Mouse (Mus musculus): ENCODE data around the gene Phf20.
"Not testable (repeated sequence)": the region's sequence is repeated elsewhere in the genome, so short reads cannot be mapped to it uniquely, and the experiment has no call there.

The Phf20 gene

GRCm38 (mm10) chr2:156199944-156200343 is 3.7 kb downstream of the Phf20 start:
- no peak for DNase-seq (ENCODE audit: low spot score in 2 of 2)

- DNase-seq (ENCODE audit: low spot score in 2 of 2), result no peak
These were observed 5.2 kb downstream of the Phf20 start for GRCm38 (mm10) chr2:156201486-156201885.

DNA sequence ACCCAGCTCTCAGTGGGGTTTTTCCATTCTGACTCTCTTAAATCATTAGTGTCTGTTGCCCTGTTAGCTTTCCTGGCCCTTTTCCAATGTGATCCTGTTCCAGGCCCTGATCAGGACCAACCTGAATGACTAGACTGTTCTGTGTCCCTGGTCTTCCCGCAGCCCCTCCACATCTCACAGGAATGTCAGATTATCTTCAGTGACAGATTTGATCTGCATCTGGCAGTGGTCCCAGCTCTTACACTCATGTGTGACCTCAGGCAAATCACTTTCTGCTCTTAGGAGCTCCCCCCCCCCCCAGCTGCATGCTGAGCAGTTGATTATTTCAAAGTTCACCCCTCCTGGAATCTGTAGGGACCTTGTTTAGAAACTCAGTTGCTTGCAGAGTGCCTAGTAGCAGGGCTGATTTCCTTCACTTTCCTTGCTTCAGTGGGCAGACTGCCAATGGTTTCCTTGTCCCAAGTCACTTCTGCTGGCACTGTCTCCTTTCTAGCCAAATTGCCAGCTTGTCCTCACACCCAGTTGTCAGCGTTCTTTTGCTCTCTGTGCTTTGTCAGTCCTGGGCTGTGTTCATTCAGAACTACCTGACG is 6.7 kb downstream of the Phf20 start:
- DNase-seq (ENCODE audit: low spot score in 2 of 2), result no peak

DNA sequence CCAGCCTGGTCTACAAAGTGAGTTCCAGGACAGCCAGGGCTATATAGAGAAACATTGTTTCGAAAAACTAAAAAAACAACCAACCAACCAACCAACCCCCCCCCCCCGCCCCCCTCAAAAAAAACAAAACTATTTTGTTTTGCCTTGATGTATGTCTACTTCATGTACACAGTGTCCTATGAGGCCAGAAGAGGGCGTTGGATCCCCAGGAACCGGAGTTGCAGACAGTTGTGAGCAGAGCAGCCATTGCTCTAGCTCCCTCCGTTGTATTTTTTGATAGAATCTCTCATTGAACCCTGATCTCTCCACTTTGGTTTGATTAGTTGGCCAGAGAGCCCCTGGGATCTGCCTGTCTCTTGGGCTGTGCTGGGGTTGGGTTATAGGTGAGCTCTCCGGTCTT is 7.7 kb downstream of the Phf20 start:
- DNase-seq (ENCODE audit: low spot score in 2 of 2), result no peak

DNA sequence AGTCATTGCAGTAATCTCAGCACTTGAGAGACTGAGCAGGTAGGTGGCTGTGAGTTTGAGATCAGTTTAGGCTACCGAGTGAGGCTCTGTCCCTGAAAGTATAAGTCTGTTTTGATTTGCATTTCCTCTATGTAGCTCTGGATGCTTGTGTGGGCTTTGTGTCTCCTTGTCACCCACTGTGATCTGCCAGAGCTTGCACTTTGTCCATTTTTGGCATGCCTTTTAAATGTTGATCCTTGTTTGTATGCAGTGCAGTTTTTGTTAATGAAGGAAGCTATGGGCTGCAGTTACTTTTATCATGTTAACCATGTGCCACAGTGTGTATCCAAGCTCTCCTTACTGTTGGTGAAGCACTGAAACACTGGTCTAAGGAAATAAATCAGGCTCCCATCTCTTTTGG is 21.5 kb downstream of the Phf20 start:
- DNase-seq (ENCODE audit: low spot score in 2 of 2), result no peak

- no peak for DNase-seq (ENCODE audit: low spot score in 2 of 2)
These were observed 25.8 kb downstream of the Phf20 start for GRCm38 (mm10) chr2:156222100-156222499.

- DNase-seq (ENCODE audit: low spot score in 2 of 2), result no peak
These were observed 27.8 kb downstream of the Phf20 start for GRCm38 (mm10) chr2:156224043-156224442.

- no peak for DNase-seq (ENCODE audit: low spot score in 2 of 2)
These were observed 31.4 kb downstream of the Phf20 start for GRCm38 (mm10) chr2:156227689-156228088.

DNA sequence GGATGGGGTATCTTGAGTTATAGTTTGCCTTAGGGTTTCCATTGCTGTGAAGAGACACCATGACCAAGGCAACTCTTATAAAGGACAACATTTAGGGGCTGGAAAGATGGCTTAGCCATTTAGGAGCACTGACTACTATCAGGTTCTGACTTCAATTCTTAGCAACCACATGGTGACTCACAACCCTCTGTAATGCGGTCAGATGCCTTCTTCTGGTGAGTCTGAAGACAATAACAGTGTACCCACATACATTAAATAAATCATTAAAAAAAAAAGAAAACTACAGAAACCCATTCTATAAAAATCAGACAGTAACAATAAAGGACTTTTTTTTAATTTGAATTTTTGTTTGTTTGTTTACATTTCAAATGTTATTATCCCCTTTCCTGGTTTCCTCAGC is 32.9 kb downstream of the Phf20 start:
- no peak for DNase-seq (ENCODE audit: low spot score in 2 of 2)

DNA sequence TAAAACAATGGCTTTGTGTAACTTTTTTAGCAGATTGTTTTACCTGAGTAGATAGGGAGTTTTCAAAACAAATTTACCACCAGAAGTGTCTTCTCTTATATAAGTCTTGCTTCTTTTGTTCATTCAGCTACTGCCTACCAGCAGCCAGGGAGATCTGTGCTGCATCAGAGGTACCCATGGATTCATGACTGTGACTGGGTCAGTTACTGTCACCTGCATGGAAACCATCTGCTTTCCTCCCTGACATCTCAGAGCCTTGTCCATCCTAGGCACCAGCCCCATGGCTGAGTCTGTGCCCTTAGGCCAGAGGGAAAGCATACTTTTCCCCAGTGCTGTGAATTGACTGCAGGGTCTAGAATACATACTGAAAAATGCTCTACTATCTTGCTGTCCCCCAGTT is 35.1 kb downstream of the Phf20 start:
- DNase-seq (ENCODE audit: low spot score in 2 of 2), result no peak

- DNase-seq (ENCODE audit: low spot score in 2 of 2), result no peak
These were observed 37.1 kb downstream of the Phf20 start for GRCm38 (mm10) chr2:156233275-156233948.

- DNase-seq (ENCODE audit: low spot score in 2 of 2), result not testable (repeated sequence)
These were observed 37.8 kb downstream of the Phf20 start for GRCm38 (mm10) chr2:156234016-156234415.

GRCm38 (mm10) chr2:156235847-156236246 is 39.6 kb downstream of the Phf20 start:
- no peak for DNase-seq (ENCODE audit: low spot score in 2 of 2)

- DNase-seq (ENCODE audit: low spot score in 2 of 2), result no peak
These were observed 45.4 kb downstream of the Phf20 start for GRCm38 (mm10) chr2:156241662-156242061.

DNA sequence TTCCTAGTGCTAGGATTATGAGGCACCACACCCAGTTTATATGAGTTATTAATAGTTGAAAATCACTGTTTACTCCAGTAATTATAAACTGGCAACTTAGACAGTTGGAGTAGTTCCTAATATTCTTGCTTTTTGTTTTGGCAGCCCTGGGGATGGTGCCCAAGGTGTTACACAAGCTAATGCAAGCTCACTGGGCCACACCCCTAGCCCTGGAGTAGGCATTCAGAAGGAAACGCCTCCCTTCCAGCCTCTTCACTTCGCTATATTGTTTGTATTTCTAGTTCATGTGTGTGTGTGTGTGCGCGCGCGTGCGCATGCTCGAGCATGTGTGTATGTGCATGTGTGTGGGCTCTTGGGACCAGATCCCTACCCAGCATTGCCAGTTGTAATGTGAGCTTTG is 46.7 kb downstream of the Phf20 start:
- DNase-seq (ENCODE audit: low spot score in 2 of 2), result no peak

DNA sequence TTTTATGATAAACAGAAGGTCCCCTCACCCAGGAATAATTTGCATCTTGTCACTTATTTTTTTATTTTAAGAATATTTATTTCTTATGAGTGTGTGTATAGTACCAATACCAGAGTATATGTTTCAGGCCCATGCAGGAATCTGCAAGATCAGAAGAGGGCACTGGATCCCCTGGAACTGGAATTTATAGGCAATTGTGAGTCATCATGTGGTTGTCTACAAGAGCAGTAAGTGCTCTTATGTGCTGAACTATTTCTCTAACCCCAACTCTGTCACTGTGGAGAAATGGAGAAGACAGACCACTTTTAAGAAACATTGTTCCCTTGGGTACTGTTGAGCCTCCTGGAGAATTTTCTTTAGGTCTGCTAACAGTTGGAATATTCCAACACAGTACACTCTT is 51.3 kb downstream of the Phf20 start:
- DNase-seq (ENCODE audit: low spot score in 2 of 2), result no peak

- no peak for DNase-seq (ENCODE audit: low spot score in 2 of 2)
These were observed 54.5 kb downstream of the Phf20 start for GRCm38 (mm10) chr2:156250761-156251160.

DNA sequence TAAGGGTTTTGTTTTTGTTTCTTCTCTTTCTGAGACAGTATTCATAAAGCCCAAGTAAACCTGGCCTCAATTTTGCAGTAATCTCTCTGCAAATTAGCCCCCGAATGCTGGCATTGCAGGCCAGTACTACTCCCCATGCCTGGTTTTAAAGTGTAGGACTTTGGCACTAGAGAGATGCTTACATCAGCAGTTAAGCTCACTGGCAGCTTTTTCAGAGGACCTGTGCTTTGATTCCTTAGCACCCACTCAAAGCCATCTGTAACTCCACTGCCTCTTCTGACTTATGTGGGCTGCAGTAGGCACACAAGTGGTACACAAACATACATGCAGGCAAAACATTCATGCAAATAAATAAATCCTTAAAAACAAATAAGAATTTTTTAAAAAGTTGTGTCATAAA is 55.0 kb downstream of the Phf20 start:
- no peak for DNase-seq (ENCODE audit: low spot score in 2 of 2)

GRCm38 (mm10) chr2:156257051-156257450 is 60.8 kb downstream of the Phf20 start:
- DNase-seq (ENCODE audit: low spot score in 2 of 2), result peak; percentile 21 to 23

DNA sequence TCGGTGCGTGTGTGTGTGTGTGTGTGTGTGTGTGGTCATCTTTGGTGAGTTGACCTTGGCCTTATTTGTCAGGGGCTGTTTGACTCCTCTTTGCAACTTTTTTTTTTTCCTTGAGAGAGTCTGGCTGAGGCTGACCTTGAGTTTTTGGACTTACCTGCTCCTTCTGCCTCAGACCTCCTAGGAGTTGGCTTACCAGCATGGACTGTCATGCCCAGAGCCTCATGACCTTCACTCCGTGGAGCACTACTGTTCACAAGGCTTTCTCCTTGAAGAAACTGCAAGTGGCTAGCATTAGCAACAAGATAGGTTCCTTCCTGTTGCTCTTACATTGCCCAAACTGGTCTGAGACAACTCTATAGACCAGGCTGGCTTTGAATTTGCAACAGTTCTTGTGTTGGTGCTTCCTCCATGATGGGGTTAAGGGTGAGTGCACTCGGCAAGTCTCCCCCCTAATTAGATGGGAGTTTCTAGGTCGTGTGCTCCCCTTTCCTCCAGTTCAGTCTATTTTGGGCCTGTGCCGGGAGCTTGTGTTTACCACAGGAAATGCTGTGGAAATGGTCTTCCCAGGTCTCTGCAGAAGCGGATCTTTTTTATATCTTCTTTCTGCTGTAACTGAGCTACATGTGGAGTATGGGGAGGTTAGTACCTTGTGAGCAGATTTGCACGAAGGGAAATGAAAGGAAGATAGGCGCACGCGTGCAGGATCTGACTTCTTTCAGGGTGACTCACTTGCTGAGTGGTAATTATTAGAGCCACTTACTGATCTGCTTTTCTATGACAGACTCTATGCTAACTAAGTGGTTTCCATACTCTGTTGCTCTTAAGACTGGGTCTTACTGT is 61.9 kb downstream of the Phf20 start:
- DNase-seq (ENCODE audit: low spot score in 2 of 2), result peak in 1 of 2 experiments; percentile 7

DNA sequence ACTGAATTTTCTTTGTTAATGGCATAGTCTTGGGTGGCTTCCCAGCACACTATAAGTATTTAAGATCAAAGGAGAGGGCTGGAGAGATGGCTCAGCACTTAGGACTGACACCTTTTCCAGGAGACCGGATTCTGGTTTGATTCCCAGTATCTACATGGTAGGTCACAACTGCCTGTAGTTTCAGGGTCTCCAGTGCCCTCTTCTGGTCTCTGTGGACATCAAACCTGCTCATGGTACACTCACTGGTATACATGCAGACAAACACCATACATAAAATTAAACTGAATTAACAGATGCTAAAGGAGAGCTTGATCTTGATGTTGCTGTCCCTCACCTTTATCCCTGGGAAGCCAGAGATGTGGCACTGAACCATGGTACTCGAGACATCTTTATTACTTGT is 64.7 kb downstream of the Phf20 start:
- no peak for DNase-seq (ENCODE audit: low spot score in 2 of 2)

DNA sequence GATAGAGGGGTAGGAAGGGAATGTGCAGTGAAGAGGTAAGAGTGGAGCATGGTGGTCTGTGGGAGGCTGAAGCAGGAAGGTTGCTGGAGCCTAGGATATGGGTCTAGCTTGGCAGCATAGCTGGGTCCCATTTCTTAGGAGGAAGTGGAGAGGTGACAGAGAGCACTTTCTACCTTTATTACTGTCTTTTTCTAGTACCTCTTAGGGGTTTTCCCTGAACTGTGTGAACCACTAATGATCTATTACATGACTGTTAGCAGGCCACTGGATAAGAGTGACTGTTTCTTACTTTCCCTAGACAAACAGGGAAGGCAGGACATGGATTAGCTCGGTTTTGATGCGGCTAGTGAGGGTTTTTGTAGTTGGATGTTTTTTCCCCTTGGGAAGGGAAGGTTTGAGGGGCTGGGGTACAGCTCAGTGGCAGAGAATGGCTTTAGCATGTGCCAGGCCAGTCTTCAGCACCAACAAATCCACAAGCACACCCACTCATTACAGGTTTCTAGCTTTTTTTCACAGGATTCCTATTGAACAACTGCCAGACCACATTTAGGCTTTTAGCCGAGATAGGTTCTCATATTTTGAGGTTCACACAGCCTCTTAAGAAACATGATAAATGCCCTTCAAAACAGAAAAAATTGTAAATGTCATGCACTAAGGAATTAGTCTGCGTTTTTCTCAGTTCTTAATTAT is 67.1 kb downstream of the Phf20 start:
- DNase-seq (ENCODE audit: low spot score in 2 of 2), result no peak
